In genomic region chr6:128447063-128447462, GRCm38 (mm10) we compare ENCODE assay signal across 33 mouse cellular contexts.
"Had no signal": no experiment of that assay in that cellular context is flagged by ENCODE, and none has a peak within 500 bp of the region (broad histone marks: within the 10 kb centered on the region; RNA-seq: fewer than 3 reads in every experiment).

No protein-coding gene starts in this region.

- H3K27ac ChIP-seq: heart, embryonic 10.5 days; heart, embryonic 13.5 days; heart, embryonic 15.5 days; hindbrain, embryonic 10.5 days; hindbrain, embryonic 12.5 days; hindbrain, embryonic 13.5 days; hindbrain, embryonic 14.5 days; hindbrain, embryonic 15.5 days; hindbrain, postnatal 0 days; intestine, embryonic 15.5 days; kidney, embryonic 15.5 days; kidney, postnatal 0 days; layer of hippocampus, adult 2 months; left cerebral cortex, adult 2 months had no signal

- H3K27me3 ChIP-seq: heart, embryonic 12.5 days; heart, embryonic 15.5 days; hindbrain, embryonic 12.5 days; hindbrain, embryonic 15.5 days; intestine, embryonic 15.5 days; kidney, embryonic 15.5 days had no signal

- DNase-seq: heart, postnatal 10 days; heart, postnatal 14 days; heart, postnatal 36 days; heart, postnatal 4 days; kidney, adult 11 months; kidney, adult 18-20 months; kidney, adult 2 months; kidney, adult 8-10 months; kidney, adult 9 months; kidney, postnatal 10 days; kidney, postnatal 25 days; kidney, postnatal 36 days; kidney, postnatal 4 days; layer of hippocampus, adult 9-11 months; layer of hippocampus, postnatal 36 days had no signal

- H3K9ac ChIP-seq: heart, embryonic 12.5 days; heart, embryonic 13.5 days; heart, embryonic 15.5 days; hindbrain, embryonic 12.5 days; hindbrain, embryonic 13.5 days; hindbrain, embryonic 14.5 days; hindbrain, embryonic 15.5 days; intestine, embryonic 15.5 days; kidney, embryonic 15.5 days had no signal

- H3K4me2 ChIP-seq: heart, embryonic 11.5 days; heart, embryonic 12.5 days; heart, embryonic 13.5 days; heart, embryonic 15.5 days; hindbrain, embryonic 12.5 days; hindbrain, embryonic 13.5 days; hindbrain, embryonic 14.5 days; hindbrain, embryonic 15.5 days; intestine, embryonic 15.5 days; kidney, embryonic 15.5 days had no signal

- H3K9me3 ChIP-seq: heart, embryonic 10.5 days; heart, embryonic 12.5 days; heart, embryonic 13.5 days; heart, embryonic 15.5 days; hindbrain, embryonic 10.5 days; hindbrain, embryonic 12.5 days; hindbrain, embryonic 13.5 days; hindbrain, embryonic 15.5 days; intestine, embryonic 15.5 days; kidney, embryonic 15.5 days had no signal

- H3K36me3 ChIP-seq: heart, embryonic 10.5 days; heart, embryonic 12.5 days; heart, embryonic 13.5 days; heart, embryonic 15.5 days; hindbrain, embryonic 10.5 days; hindbrain, embryonic 12.5 days; hindbrain, embryonic 13.5 days; hindbrain, embryonic 15.5 days; intestine, embryonic 15.5 days had no signal

- ATAC-seq: inflammation-experienced regulatory T-cells, adult 6 months; intestine, postnatal 0 days had no signal

- H3K4me1 ChIP-seq: heart, embryonic 12.5 days; hindbrain, embryonic 12.5 days; intestine, embryonic 15.5 days had no signal

- H3K4me3 ChIP-seq: heart, embryonic 10.5 days; heart, embryonic 12.5 days; heart, embryonic 13.5 days; heart, embryonic 15.5 days; hindbrain, embryonic 10.5 days; hindbrain, embryonic 12.5 days; hindbrain, embryonic 13.5 days; hindbrain, embryonic 15.5 days; intestine, embryonic 15.5 days; kidney, embryonic 15.5 days; layer of hippocampus, adult 2 months; left cerebral cortex, adult 2 months had no signal
